Comparison of ENCODE assay signal across 13 mouse cellular contexts in genomic region chr12:33317792-33318530, GRCm38 (mm10).
DNase-seq lines count a peak whose midpoint lies in the region; ATAC-seq lines count a peak whose summit lies in the region.
"Had no signal": no experiment of that assay in that cellular context is flagged by ENCODE, and none has a peak within 500 bp of the region (broad histone marks: within the 10 kb centered on the region; RNA-seq: fewer than 3 reads in every experiment).

No protein-coding gene starts in this region.

- H3K27ac ChIP-seq in liver, embryonic 11.5 days (ENCODE audit: low read depth, low read length), result peak overlapping the region; percentile 83

- ATAC-seq in liver, embryonic 11.5 days (replicated peaks; ENCODE audit: low FRiP score), result peak; percentile 84
- ATAC-seq: forebrain, embryonic 14.5 days had no signal

- peak overlapping the region; percentile 83 for H3K4me2 ChIP-seq in liver, embryonic 11.5 days
- H3K4me2 ChIP-seq: midbrain, embryonic 11.5 days had no signal

- no peaks in the 10 kb centered on the region for H3K9me3 ChIP-seq in liver, embryonic 11.5 days (ENCODE audit: control insufficient read depth, low read length)

- DNase-seq in spleen, adult 12 weeks (ENCODE audit: low spot score), result peak; percentile 52
- DNase-seq in spleen, adult 18-20 months, result no peak
- DNase-seq in c-Kit-negative CD71-positive TER-119-positive erythroid progenitor cells, embryonic 14.5 days (ENCODE audit: low read depth, low spot score), result peak; percentile 62
- no peak for DNase-seq in liver, embryonic 11.5 days (ENCODE audit: low spot score)
- DNase-seq in spleen, postnatal 4 days (ENCODE audit: low spot score in 2 of 2), result peak; percentile 66 to 77
- no peak for DNase-seq in kidney, adult 8-10 months
- no peak for DNase-seq in lung, postnatal 14 days
- DNase-seq: adrenal gland, adult 8-10 months; kidney, postnatal 10 days; right cerebral cortex, postnatal 4 days had no signal

- H3K4me3 ChIP-seq in liver, embryonic 11.5 days (ENCODE audit: low read depth, low read length), result peak overlapping the region; percentile 57
- H3K4me3 ChIP-seq: myocyte had no signal

- 48% methylated on average over 9 of the region's 9 CpGs for WGBS in liver, embryonic 11.5 days

- H3K4me1 ChIP-seq in liver, embryonic 11.5 days (replicated peaks; ENCODE audit: control insufficient read depth, insufficient read depth, low read length), result peaks cover 28% of the 10 kb centered on the region

- H3K27me3 ChIP-seq in liver, embryonic 11.5 days (replicated peaks; ENCODE audit: control insufficient read depth, insufficient read depth, low read length), result no peaks in the 10 kb centered on the region

- no peaks in the 10 kb centered on the region for H3K36me3 ChIP-seq in liver, embryonic 11.5 days (ENCODE audit: control insufficient read depth, insufficient read depth, low read length)

- H3K9ac ChIP-seq in liver, embryonic 11.5 days (ENCODE audit: low read depth, low read length), result peak overlapping the region; percentile 44; the same call in 1 of the 2 replicates

Comparison
In these comparisons a context has a peak if more than half of its experiments do, and no peak if none do; other contexts are left out.
1. DNase-seq: peak in spleen, adult 12 weeks (single experiment), c-Kit-negative CD71-positive TER-119-positive erythroid progenitor cells, embryonic 14.5 days (single experiment) and spleen, postnatal 4 days (2 of 2); none in spleen, adult 18-20 months (0 of 2), liver, embryonic 11.5 days (single experiment), kidney, adult 8-10 months (0 of 2) and lung, postnatal 14 days (single experiment).